Mouse (Mus musculus) mouse trophoblast stem cell (cell line): Measurements from ENCODE around the gene Smndc1.

Source experiments
- in situ Hi-C, 2 experiments: fragments of 300-500 bp; cut with MseI, MboI; formaldehyde crosslinking; loops; 2 replicates in 1 of 2; 3 replicates in 1 of 2; pipeline ENCODE4 v1.15.1; 2025

Gene Smndc1

GRCm38 (mm10) chr19:53390495-53391007, at the start of gene Smndc1:
Gene Smndc1 (minus strand): TSS chr19:53390578.
- in situ Hi-C loops: no loop called here

GRCm38 (mm10) chr19:53439340-53439739, 49.0 kb upstream of the Smndc1 start:
- in situ Hi-C loops: no loop called here

GRCm38 (mm10) chr19:53437991-53438390, 47.6 kb upstream of the Smndc1 start:
- in situ Hi-C loops: no loop called here

- in situ Hi-C loops: no loop called here
Observed at GRCm38 (mm10) chr19:53437311-53437958, 47.1 kb upstream of the Smndc1 start.

- in situ Hi-C loops: no loop called here
Observed at GRCm38 (mm10) chr19:53433949-53434689, 43.7 kb upstream of the Smndc1 start.

- in situ Hi-C loops: no loop called here
Observed at GRCm38 (mm10) chr19:53431003-53431402, 40.6 kb upstream of the Smndc1 start.

GRCm38 (mm10) chr19:53430356-53430755, 40.0 kb upstream of the Smndc1 start:
- in situ Hi-C loops: no loop called here

- in situ Hi-C loops: no loop called here
Observed at GRCm38 (mm10) chr19:53427817-53428216, 37.4 kb upstream of the Smndc1 start.

GRCm38 (mm10) chr19:53427346-53427745, 37.0 kb upstream of the Smndc1 start:
- in situ Hi-C loops: no loop called here

- in situ Hi-C loops: no loop called here
Observed at GRCm38 (mm10) chr19:53425824-53426223, 35.4 kb upstream of the Smndc1 start.

GRCm38 (mm10) chr19:53424629-53425028, 34.3 kb upstream of the Smndc1 start:
- in situ Hi-C loops: loop anchor here in 1 of 2 experiments (5.0 kb wide), 1 partner anchor 33 kb away; no protein-coding TSS in a partner anchor

- in situ Hi-C loops: loop anchor here in 1 of 2 experiments (5.0 kb wide), 1 partner anchor 33 kb away; no protein-coding TSS in a partner anchor
Observed at GRCm38 (mm10) chr19:53423816-53424465, 33.6 kb upstream of the Smndc1 start.

- in situ Hi-C loops: loop anchor here in 1 of 2 experiments (5.0 kb wide), 1 partner anchor 34 kb away; no protein-coding TSS in a partner anchor
Observed at GRCm38 (mm10) chr19:53423341-53423753, 33.0 kb upstream of the Smndc1 start.

- in situ Hi-C loops: loop anchor here in 1 of 2 experiments (5.0 kb wide), 1 partner anchor 35 kb away; no protein-coding TSS in a partner anchor
Observed at GRCm38 (mm10) chr19:53422358-53423308, 32.3 kb upstream of the Smndc1 start.

GRCm38 (mm10) chr19:53421583-53422188, 31.3 kb upstream of the Smndc1 start:
- in situ Hi-C loops: loop anchor here in 1 of 2 experiments (5.0 kb wide), 1 partner anchor 36 kb away; no protein-coding TSS in a partner anchor

GRCm38 (mm10) chr19:53420924-53421582, 30.7 kb upstream of the Smndc1 start:
- in situ Hi-C loops: loop anchor here in 1 of 2 experiments (5.0 kb wide), 1 partner anchor 36 kb away; no protein-coding TSS in a partner anchor

- in situ Hi-C loops: loop anchor here in 1 of 2 experiments (5.0 kb wide), 1 partner anchor 37 kb away; no protein-coding TSS in a partner anchor
Observed at GRCm38 (mm10) chr19:53419834-53420233, 29.5 kb upstream of the Smndc1 start.

GRCm38 (mm10) chr19:53415198-53415597, 24.8 kb upstream of the Smndc1 start:
- in situ Hi-C loops: no loop called here

- in situ Hi-C loops: loop anchor here in 1 of 2 experiments (5.0 kb wide), 1 partner anchor 158 kb away; no protein-coding TSS in a partner anchor
Observed at GRCm38 (mm10) chr19:53414650-53415049, 24.3 kb upstream of the Smndc1 start.
